ENCODE assay signal across 34 mouse cellular contexts in the genomic region with DNA sequence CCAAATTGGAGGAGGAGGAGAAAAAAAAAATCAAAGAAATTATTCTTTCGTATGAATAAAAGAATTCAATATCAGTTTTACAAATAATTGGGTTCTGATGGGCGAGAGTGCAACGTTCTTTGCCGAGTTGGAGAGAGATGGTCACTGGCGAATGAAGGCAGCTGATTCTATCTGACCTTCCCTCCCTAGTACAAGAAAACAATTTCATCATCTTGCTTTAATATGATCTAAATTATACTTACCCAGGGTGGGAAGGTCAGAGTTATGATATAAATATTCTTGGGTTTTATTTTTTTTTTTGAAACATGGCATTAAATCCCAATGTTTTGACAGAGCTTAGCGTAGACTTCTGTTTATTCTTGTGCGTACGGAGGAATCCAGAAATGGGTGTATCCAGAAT. TPM values are rescaled to one million over a fixed set of nuclear protein-coding genes. Genes with fewer than 3 reads are reported as not detected.
DNase-seq lines count a peak whose midpoint lies in the region; ATAC-seq and TF ChIP-seq lines count a peak whose summit lies in the region.
"Had no signal": no experiment of that assay in that cellular context is flagged by ENCODE, and none has a peak within 500 bp of the region (broad histone marks: within the 10 kb centered on the region; RNA-seq: fewer than 3 reads in every experiment).

No protein-coding gene starts in this region.

- no peaks in the 10 kb centered on the region for H3K27me3 ChIP-seq in heart, embryonic 13.5 days (replicated peaks)
- H3K27me3 ChIP-seq in kidney, embryonic 16.5 days (ENCODE audit: insufficient read depth, low read length) = no peaks in the 10 kb centered on the region
- H3K27me3 ChIP-seq in lung, embryonic 15.5 days = no peaks in the 10 kb centered on the region
- no peaks in the 10 kb centered on the region for H3K27me3 ChIP-seq in limb, embryonic 14.5 days (ENCODE audit: control insufficient read depth, insufficient read depth, low read length)

- peaks cover 24% of the 10 kb centered on the region for H3K4me1 ChIP-seq in heart, embryonic 13.5 days
- H3K4me1 ChIP-seq in kidney, embryonic 16.5 days (ENCODE audit: insufficient read depth, low read length) = peaks cover 16% of the 10 kb centered on the region; the same call in 1 of the 2 replicates
- H3K4me1 ChIP-seq in lung, embryonic 15.5 days = peaks cover 53% of the 10 kb centered on the region
- peaks cover 11% of the 10 kb centered on the region for H3K4me1 ChIP-seq in limb, embryonic 14.5 days (ENCODE audit: control insufficient read depth, insufficient read depth, low read length)

- TF ChIP-seq POLR2A in limb, embryonic 14.5 days (IDR thresholded peaks at IDR 0.05; ENCODE audit: borderline replicate concordance, extremely low read depth, insufficient read depth, insufficient read length) = no peak

- no peak overlapping the region for H3K9ac ChIP-seq in heart, embryonic 13.5 days
- no peak overlapping the region for H3K9ac ChIP-seq in kidney, embryonic 16.5 days (replicated peaks; ENCODE audit: low read length)
- no peak overlapping the region for H3K9ac ChIP-seq in lung, embryonic 15.5 days
- H3K9ac ChIP-seq in limb, embryonic 14.5 days (ENCODE audit: low read depth, low read length, severe bottlenecking) = no peak overlapping the region
- H3K9ac ChIP-seq: embryonic facial prominence, embryonic 15.5 days; forebrain, embryonic 12.5 days; forebrain, postnatal 0 days; hindbrain, embryonic 12.5 days; liver, embryonic 14.5 days; midbrain, embryonic 12.5 days; neural tube, embryonic 12.5 days had no signal

- H3K36me3 ChIP-seq in heart, embryonic 13.5 days = no peaks in the 10 kb centered on the region
- H3K36me3 ChIP-seq in kidney, embryonic 16.5 days (ENCODE audit: insufficient read depth, low read length) = no peaks in the 10 kb centered on the region
- H3K36me3 ChIP-seq in lung, embryonic 15.5 days = no peaks in the 10 kb centered on the region
- no peaks in the 10 kb centered on the region for H3K36me3 ChIP-seq in limb, embryonic 14.5 days (ENCODE audit: control insufficient read depth, insufficient read depth, low read length)
- H3K36me3 ChIP-seq: embryonic facial prominence, embryonic 15.5 days; forebrain, embryonic 12.5 days; G1E; midbrain, embryonic 12.5 days; neural tube, embryonic 12.5 days had no signal

- H3K4me3 ChIP-seq in heart, embryonic 13.5 days = peak overlapping the region; percentile 84; the same call in 1 of the 2 replicates
- no peak overlapping the region for H3K4me3 ChIP-seq in kidney, embryonic 16.5 days (ENCODE audit: low read length)
- no peak overlapping the region for H3K4me3 ChIP-seq in lung, embryonic 15.5 days
- H3K4me3 ChIP-seq in limb, embryonic 14.5 days (replicated peaks; ENCODE audit: low read length) = no peak overlapping the region
- H3K4me3 ChIP-seq: forebrain, embryonic 12.5 days; heart, adult 2 months; hindbrain, embryonic 12.5 days; megakaryocyte, embryonic 14.5 days; midbrain, embryonic 12.5 days; neural tube, embryonic 12.5 days had no signal

- no peak overlapping the region for H3K27ac ChIP-seq in heart, embryonic 13.5 days (replicated peaks)
- H3K27ac ChIP-seq in kidney, embryonic 16.5 days (ENCODE audit: low read length) = no peak overlapping the region
- H3K27ac ChIP-seq in lung, embryonic 15.5 days = no peak overlapping the region
- H3K27ac ChIP-seq in limb, embryonic 14.5 days (replicated peaks; ENCODE audit: low read depth, low read length) = no peak overlapping the region
- H3K27ac ChIP-seq: embryonic facial prominence, embryonic 15.5 days; forebrain, embryonic 12.5 days; heart, adult 2 months; hindbrain, embryonic 12.5 days; hindbrain, postnatal 0 days; liver, embryonic 14.5 days; midbrain, embryonic 12.5 days; neural tube, embryonic 12.5 days had no signal

- H3K4me2 ChIP-seq in heart, embryonic 13.5 days = peak overlapping the region; percentile 98
- peak overlapping the region; percentile 13; the same call in 1 of the 2 replicates for H3K4me2 ChIP-seq in kidney, embryonic 16.5 days (replicated peaks; ENCODE audit: low read depth, low read length)
- H3K4me2 ChIP-seq in lung, embryonic 15.5 days = peak overlapping the region; percentile 98
- H3K4me2 ChIP-seq in limb, embryonic 14.5 days (replicated peaks; ENCODE audit: low read depth, low read length, severe bottlenecking) = peak overlapping the region; percentile 9; the same call in 1 of the 2 replicates
- H3K4me2 ChIP-seq: midbrain, embryonic 12.5 days had no signal

- WGBS in heart, embryonic 13.5 days = 79% methylated on average over 8 of the region's 8 CpGs
- WGBS in kidney, embryonic 16.5 days = 72% methylated on average over 8 of the region's 8 CpGs
- 55% methylated on average over 8 of the region's 8 CpGs for whole genome bisulfite sequencing in lung, embryonic 15.5 days
- WGBS in limb, embryonic 14.5 days = 85% methylated on average over 8 of the region's 8 CpGs

- H3K9me3 ChIP-seq in heart, embryonic 13.5 days = no peaks in the 10 kb centered on the region
- H3K9me3 ChIP-seq in kidney, embryonic 16.5 days (ENCODE audit: low read length) = no peaks in the 10 kb centered on the region
- no peaks in the 10 kb centered on the region; the same call in 1 of the 2 replicates for H3K9me3 ChIP-seq in lung, embryonic 15.5 days
- H3K9me3 ChIP-seq in limb, embryonic 14.5 days (ENCODE audit: control insufficient read depth, low read length) = no peaks in the 10 kb centered on the region
- H3K9me3 ChIP-seq: embryonic facial prominence, embryonic 15.5 days; forebrain, embryonic 12.5 days; hindbrain, embryonic 12.5 days; midbrain, embryonic 12.5 days; neural tube, embryonic 12.5 days had no signal

- no peak for DNase-seq in heart, adult 9 months (ENCODE audit: low spot score in 2 of 2)
- no peak for DNase-seq in kidney, postnatal 36 days
- no peak for DNase-seq in lung, postnatal 36 days
- DNase-seq in limb, embryonic 14.5 days (ENCODE audit: low spot score) = no peak
- DNase-seq: adrenal gland, postnatal 14 days; cerebellum, adult 11 months; cerebellum, adult 9-11 months; embryo, embryonic 11 days; forebrain, postnatal 0 days; heart, adult 2 months; heart, postnatal 36 days; kidney, adult 2 months; kidney, postnatal 10 days; layer of hippocampus, adult 9-11 months; lung, postnatal 4 days; right cerebral cortex, adult 18-20 months; spleen, adult 18-20 months; thymus, postnatal 4 days had no signal

- ATAC-seq in heart, embryonic 13.5 days (ENCODE audit: extremely low read depth, insufficient number of reproducible peaks, low FRiP score, low TSS enrichment) = no peak
- ATAC-seq in kidney, embryonic 16.5 days (ENCODE audit: low FRiP score, low TSS enrichment) = no peak
- no peak for ATAC-seq in lung, embryonic 15.5 days (ENCODE audit: borderline replicate concordance, extremely low read depth, low FRiP score, low TSS enrichment)
- no peak for ATAC-seq in limb, embryonic 14.5 days (ENCODE audit: low FRiP score, low read depth)
- ATAC-seq: forebrain, postnatal 0 days; hindbrain, postnatal 0 days had no signal

RNA-seq across cellular contexts. Expression of a gene that starts 2.1 kb away (rescaled TPM):
- 0.75 and 1.1 TPM in 2 replicates for polyA plus RNA-seq in heart, embryonic 13.5 days (2015; fragmentation: Nextera tagmentation; extraction: Ambion mirVana)
- polyA plus RNA-seq in kidney, embryonic 16.5 days (2015; fragmentation: Nextera tagmentation; extraction: Ambion mirVana) = 1.4 and 1.6 TPM in 2 replicates
- 1.6 and 2.0 TPM in 2 replicates for polyA plus RNA-seq in lung, embryonic 15.5 days (2015; fragmentation: Nextera tagmentation; extraction: Ambion mirVana)
- polyA plus RNA-seq in limb, embryonic 14.5 days (2012; rRNA removed) = 3.6 and 5.0 TPM in 2 replicates
- polyA plus RNA-seq in limb, embryonic 14.5 days (2014; fragmentation: Nextera tagmentation; extraction: Ambion mirVana) = 1.2 and 1.7 TPM in 2 replicates
- polyA plus RNA-seq: G1E had no signal

RNA-seq across cellular contexts. Expression of a gene that starts 22.1 kb away (rescaled TPM):
- 33.7 and 35.1 TPM in 2 replicates for polyA plus RNA-seq in heart, embryonic 13.5 days (2015; fragmentation: Nextera tagmentation; extraction: Ambion mirVana)
- polyA plus RNA-seq in kidney, embryonic 16.5 days (2015; fragmentation: Nextera tagmentation; extraction: Ambion mirVana) = 58.8 TPM in 2 replicates
- 53.3 and 54.2 TPM in 2 replicates for polyA plus RNA-seq in lung, embryonic 15.5 days (2015; fragmentation: Nextera tagmentation; extraction: Ambion mirVana)
- 33.7 and 43.0 TPM in 2 replicates for polyA plus RNA-seq in limb, embryonic 14.5 days (2012; rRNA removed)
- polyA plus RNA-seq in limb, embryonic 14.5 days (2014; fragmentation: Nextera tagmentation; extraction: Ambion mirVana) = 63.8 and 67.5 TPM in 2 replicates

RNA-seq across cellular contexts. Expression of a gene that starts 22.3 kb away (rescaled TPM):
- 78.9 and 87.1 TPM in 2 replicates for polyA plus RNA-seq in heart, embryonic 13.5 days (2015; fragmentation: Nextera tagmentation; extraction: Ambion mirVana)
- polyA plus RNA-seq in kidney, embryonic 16.5 days (2015; fragmentation: Nextera tagmentation; extraction: Ambion mirVana) = 134 and 136 TPM in 2 replicates
- polyA plus RNA-seq in lung, embryonic 15.5 days (2015; fragmentation: Nextera tagmentation; extraction: Ambion mirVana) = 138 and 140 TPM in 2 replicates
- polyA plus RNA-seq in limb, embryonic 14.5 days (2012; rRNA removed) = 111 and 130 TPM in 2 replicates
- polyA plus RNA-seq in limb, embryonic 14.5 days (2014; fragmentation: Nextera tagmentation; extraction: Ambion mirVana) = 109 and 119 TPM in 2 replicates

RNA-seq across cellular contexts. Expression of a gene that starts 43.3 kb away (rescaled TPM):
- 0.32 and 0.48 TPM in 2 replicates for polyA plus RNA-seq in heart, embryonic 13.5 days (2015; fragmentation: Nextera tagmentation; extraction: Ambion mirVana)
- polyA plus RNA-seq in kidney, embryonic 16.5 days (2015; fragmentation: Nextera tagmentation; extraction: Ambion mirVana) = 0.58 TPM in 1 of 2 replicates, not detected in the other
- 0.65 and 0.70 TPM in 2 replicates for polyA plus RNA-seq in lung, embryonic 15.5 days (2015; fragmentation: Nextera tagmentation; extraction: Ambion mirVana)
- not detected in 2 replicates for polyA plus RNA-seq in limb, embryonic 14.5 days (2012; rRNA removed)
- polyA plus RNA-seq in limb, embryonic 14.5 days (2014; fragmentation: Nextera tagmentation; extraction: Ambion mirVana) = 1.9 TPM in 1 of 2 replicates, not detected in the other
- polyA plus RNA-seq: embryonic facial prominence, embryonic 15.5 days; G1E; heart, adult 2 months; heart, embryonic 16.5 days; hindbrain, postnatal 0 days; kidney, adult 2 months; liver, embryonic 14.5 days; midbrain, postnatal 0 days; myocyte; neural tube, embryonic 12.5 days; testis, adult 2 months had no signal

RNA-seq across cellular contexts. Expression of a gene that starts 50.1 kb away (rescaled TPM):
- 22.6 and 26.0 TPM in 2 replicates for polyA plus RNA-seq in heart, embryonic 13.5 days (2015; fragmentation: Nextera tagmentation; extraction: Ambion mirVana)
- polyA plus RNA-seq in kidney, embryonic 16.5 days (2015; fragmentation: Nextera tagmentation; extraction: Ambion mirVana) = 26.8 and 31.5 TPM in 2 replicates
- 31.3 and 32.8 TPM in 2 replicates for polyA plus RNA-seq in lung, embryonic 15.5 days (2015; fragmentation: Nextera tagmentation; extraction: Ambion mirVana)
- 32.3 and 43.1 TPM in 2 replicates for polyA plus RNA-seq in limb, embryonic 14.5 days (2012; rRNA removed)
- polyA plus RNA-seq in limb, embryonic 14.5 days (2014; fragmentation: Nextera tagmentation; extraction: Ambion mirVana) = 48.7 and 54.9 TPM in 2 replicates

Comparison
In these comparisons a context has a peak if more than half of its experiments do, and no peak if none do; other contexts are left out.
1. H3K4me2 ChIP-seq: peak in every context shown above with its lines; median percentile 98 in heart, embryonic 13.5 days; 98 in lung, embryonic 15.5 days; 13 in kidney, embryonic 16.5 days; 9 in limb, embryonic 14.5 days.